Comparison of ENCODE assay signal across 23 mouse cellular contexts in the genomic region with DNA sequence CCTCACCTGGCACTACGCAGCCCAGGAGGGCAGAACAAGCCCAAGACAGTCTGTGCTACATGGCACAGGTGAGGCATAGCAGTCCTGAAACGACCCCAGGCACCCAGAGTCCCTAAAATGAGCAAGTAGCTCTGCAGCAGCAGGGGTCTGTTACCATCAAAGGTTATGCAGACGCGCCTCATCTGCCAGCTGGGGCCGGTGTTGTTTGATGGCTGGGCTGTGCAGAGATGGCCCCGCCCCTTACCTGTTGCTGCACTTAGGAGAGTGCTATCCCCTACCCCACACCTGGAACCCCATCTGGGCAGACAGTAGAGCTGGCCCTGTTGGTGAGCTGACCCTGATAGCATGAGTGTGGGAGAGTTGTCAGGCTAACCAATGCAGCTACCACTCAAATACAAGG. TPM values are rescaled to one million over a fixed set of nuclear protein-coding genes. Genes with fewer than 3 reads are reported as not detected.
DNase-seq lines count a peak whose midpoint lies in the region; ATAC-seq and TF ChIP-seq lines count a peak whose summit lies in the region.
"Had no signal": no experiment of that assay in that cellular context is flagged by ENCODE, and none has a peak within 500 bp of the region (broad histone marks: within the 10 kb centered on the region; RNA-seq: fewer than 3 reads in every experiment).

No protein-coding gene starts in this region.

- no peak overlapping the region for H3K4me2 ChIP-seq in intestine, postnatal 0 days (replicated peaks; ENCODE audit: low read depth)
- H3K4me2 ChIP-seq: embryonic facial prominence, embryonic 15.5 days; heart, embryonic 13.5 days; hindbrain, embryonic 15.5 days had no signal

- no peak for TF ChIP-seq CTCF in E14TG2a.4 (conservative IDR thresholded peaks at IDR 0.05; ENCODE audit: low read length)
- no peak for TF ChIP-seq CTCF in ES-Bruce4 (IDR thresholded peaks at IDR 0.05; ENCODE audit: low read depth, low read length)
- no peak for TF ChIP-seq CTCF in olfactory bulb, adult 2 months (IDR thresholded peaks at IDR 0.05; ENCODE audit: insufficient read depth, low read depth, low read length)
- no peak for TF ChIP-seq CTCF in intestine, postnatal 0 days (IDR thresholded peaks at IDR 0.05; ENCODE audit: low read depth)

- H3K9ac ChIP-seq in ES-Bruce4 (ENCODE audit: low read depth, poor library complexity, severe bottlenecking) = no peak overlapping the region
- H3K9ac ChIP-seq in intestine, postnatal 0 days (ENCODE audit: low read depth, low read length) = no peak overlapping the region
- H3K9ac ChIP-seq: embryonic facial prominence, embryonic 15.5 days; heart, embryonic 13.5 days; hindbrain, embryonic 15.5 days had no signal

- peaks cover 71% of the 10 kb centered on the region for H3K27me3 ChIP-seq in E14TG2a.4 (ENCODE audit: insufficient read depth, low read length)
- H3K27me3 ChIP-seq in ES-Bruce4 (ENCODE audit: control insufficient read depth, insufficient read depth, low read length, poor library complexity, severe bottlenecking) = no peaks in the 10 kb centered on the region
- H3K27me3 ChIP-seq in intestine, postnatal 0 days (replicated peaks; ENCODE audit: control insufficient read depth, insufficient read depth, low read length) = no peaks in the 10 kb centered on the region
- H3K27me3 ChIP-seq: embryonic facial prominence, embryonic 15.5 days; heart, embryonic 13.5 days; hindbrain, embryonic 15.5 days; Patski had no signal

- H3K4me1 ChIP-seq in E14TG2a.4 (replicated peaks; ENCODE audit: low read depth, low read length) (peaks cover 78% of the 10 kb centered on the region), ES-Bruce4 (ENCODE audit: control insufficient read depth, insufficient read depth, low read length) (peaks cover 9% of the 10 kb centered on the region)
- H3K4me1 ChIP-seq in olfactory bulb, adult 2 months (ENCODE audit: control insufficient read depth, insufficient read depth, low read length) = peaks cover 52% of the 10 kb centered on the region
- no peaks in the 10 kb centered on the region for H3K4me1 ChIP-seq in intestine, postnatal 0 days (replicated peaks; ENCODE audit: control insufficient read depth, insufficient read depth, low read length)

- no peak for TF ChIP-seq POLR2A in ES-Bruce4 (IDR thresholded peaks at IDR 0.05; ENCODE audit: insufficient read depth, low read length)
- TF ChIP-seq POLR2A in olfactory bulb, adult 2 months (IDR thresholded peaks at IDR 0.05; ENCODE audit: insufficient read depth, low read depth, low read length) = no peak

- H3K9me3 ChIP-seq in E14TG2a.4 (ENCODE audit: low read length) (no peaks in the 10 kb centered on the region), ES-Bruce4 (replicated peaks; ENCODE audit: control insufficient read depth, insufficient read depth, low read length, poor library complexity, severe bottlenecking) (no peaks in the 10 kb centered on the region)
- no peaks in the 10 kb centered on the region for H3K9me3 ChIP-seq in intestine, postnatal 0 days (ENCODE audit: control insufficient read depth)
- H3K9me3 ChIP-seq: embryonic facial prominence, embryonic 15.5 days; forebrain, embryonic 10.5 days; heart, embryonic 13.5 days; hindbrain, embryonic 15.5 days had no signal

- TF ChIP-seq EP300 in ES-Bruce4 (IDR thresholded peaks at IDR 0.05; ENCODE audit: insufficient read depth, low read depth, low read length) = peak; percentile 64; the same call in 1 of the 2 replicates

- H3K36me3 ChIP-seq in E14TG2a.4 (ENCODE audit: insufficient read depth, low read length) (no peaks in the 10 kb centered on the region), ES-Bruce4 (ENCODE audit: control insufficient read depth, insufficient read depth, low read length, poor library complexity, severe bottlenecking) (no peaks in the 10 kb centered on the region)
- H3K36me3 ChIP-seq in intestine, postnatal 0 days (ENCODE audit: control insufficient read depth, insufficient read depth) = no peaks in the 10 kb centered on the region
- H3K36me3 ChIP-seq: embryonic facial prominence, embryonic 15.5 days; forebrain, embryonic 10.5 days; heart, embryonic 13.5 days; hindbrain, embryonic 15.5 days had no signal

- DNase-seq in thymus, postnatal 25 days = peak; percentile 34
- DNase-seq in urinary bladder, postnatal 10 days (ENCODE audit: low spot score) = no peak
- DNase-seq: adrenal gland, adult 2 months; adrenal gland, postnatal 25 days; cerebellum, adult 18-20 months; cerebellum, postnatal 10 days; embryo, embryonic 11 days; gastrocnemius, adult 2 months; gastrocnemius, postnatal 25 days; heart, postnatal 36 days had no signal

- ATAC-seq in megakaryocyte-erythroid progenitor cell, adult 5-6 weeks (replicated peaks; ENCODE audit: low FRiP score, low TSS enrichment, poor library complexity, severe bottlenecking) = no peak
- ATAC-seq in intestine, postnatal 0 days = no peak
- ATAC-seq: forebrain, embryonic 14.5 days; Patski had no signal

- H3K27ac ChIP-seq in ES-Bruce4 (ENCODE audit: insufficient read depth, low read length) = no peak overlapping the region
- H3K27ac ChIP-seq in olfactory bulb, adult 2 months (ENCODE audit: insufficient read depth, low read depth, low read length) = peak overlapping the region; percentile 27; the same call in 1 of the 2 replicates
- H3K27ac ChIP-seq in intestine, postnatal 0 days (ENCODE audit: low read depth, low read length) = no peak overlapping the region
- H3K27ac ChIP-seq: embryonic facial prominence, embryonic 15.5 days; forebrain, embryonic 10.5 days; gastrocnemius, adult 2 months; heart, embryonic 13.5 days; hindbrain, embryonic 15.5 days had no signal

- WGBS in olfactory bulb, adult 2 months = 74% methylated on average over 6 of the region's 6 CpGs
- WGBS in intestine, postnatal 0 days = 72% methylated on average over 6 of the region's 6 CpGs

- H3K4me3 ChIP-seq in E14TG2a.4 (replicated peaks; ENCODE audit: low read length) (0 out of 2 replicates have a peak overlapping the region, but pooled peaks have one; percentile 13), ES-Bruce4 (ENCODE audit: low read depth, low read length) (no peak overlapping the region)
- no peak overlapping the region for H3K4me3 ChIP-seq in olfactory bulb, adult 2 months (ENCODE audit: insufficient read depth, low read depth, low read length)
- no peak overlapping the region for H3K4me3 ChIP-seq in intestine, postnatal 0 days (ENCODE audit: low read depth, low read length)
- H3K4me3 ChIP-seq: embryonic facial prominence, embryonic 15.5 days; erythroblast, embryonic 14.5 days; forebrain, embryonic 10.5 days; gastrocnemius, adult 2 months; heart, embryonic 13.5 days; hindbrain, embryonic 15.5 days had no signal

RNA-seq across cellular contexts. Expression of a gene that starts 15.4 kb away (rescaled TPM):
- 1.0 and 2.1 TPM in 2 replicates for polyA plus RNA-seq in ES-Bruce4 (2011; ENCODE audit: insufficient read depth, insufficient read length, low read depth, missing spikeins)
- not detected in 2 replicates for polyA plus RNA-seq in olfactory bulb, adult 2 months (2012; ENCODE audit: insufficient read depth, insufficient read length, low replicate concordance, missing spikeins)
- not detected in 2 replicates for total RNA-seq in megakaryocyte-erythroid progenitor cell, adult 5-6 weeks (2014; fragmentation: Nextera tagmentation)
- not detected in 2 replicates for total RNA-seq in megakaryocyte-erythroid progenitor cell, adult 5-6 weeks (2017)
- 0.51 and 0.60 TPM in 2 replicates for polyA plus RNA-seq in intestine, postnatal 0 days (2015; fragmentation: Nextera tagmentation; extraction: Ambion mirVana)
- total RNA-seq: gastrocnemius, adult 2 months; gastrocnemius, postnatal 25 days; granulocyte monocyte progenitor cell, adult 5-6 weeks had no signal
- polyA plus RNA-seq: erythroblast, embryonic 14.5 days had no signal

RNA-seq across cellular contexts. Expression of a gene that starts 57.0 kb away (rescaled TPM):
- 126 and 133 TPM in 2 replicates for polyA plus RNA-seq in ES-Bruce4 (2011; ENCODE audit: insufficient read depth, insufficient read length, low read depth, missing spikeins)
- polyA plus RNA-seq in olfactory bulb, adult 2 months (2012; ENCODE audit: insufficient read depth, insufficient read length, low replicate concordance, missing spikeins) = 256 and 584 TPM in 2 replicates
- total RNA-seq in megakaryocyte-erythroid progenitor cell, adult 5-6 weeks (2014; fragmentation: Nextera tagmentation) = 61.7 and 64.4 TPM in 2 replicates
- total RNA-seq in megakaryocyte-erythroid progenitor cell, adult 5-6 weeks (2017) = 82.5 and 97.5 TPM in 2 replicates
- 20.4 and 22.5 TPM in 2 replicates for polyA plus RNA-seq in intestine, postnatal 0 days (2015; fragmentation: Nextera tagmentation; extraction: Ambion mirVana)
